Mouse (Mus musculus) CD4-positive, CD25-positive, alpha-beta regulatory T cell, adult 4 months (primary cell): ENCODE data around the gene Mrpl30. TPM values are rescaled to one million over a fixed set of nuclear protein-coding genes. Genes with fewer than 3 reads are reported as not detected.

ENCODE experiments used
- ATAC-seq: one replicate; pipeline ENCODE4 v1.8.0; 2017
- polyA plus RNA-seq, 2 experiments: library from polyadenylated mRNA; unstranded; fragments of 100-300 nt; shearing (Covaris generic); gene quantifications; one replicate each; pipeline ENCODE4 v1.2.1; 2017

Mrpl30 gene
- polyA plus RNA-seq, 2 experiments from 2014 or later = 237 to 238 TPM

DNA sequence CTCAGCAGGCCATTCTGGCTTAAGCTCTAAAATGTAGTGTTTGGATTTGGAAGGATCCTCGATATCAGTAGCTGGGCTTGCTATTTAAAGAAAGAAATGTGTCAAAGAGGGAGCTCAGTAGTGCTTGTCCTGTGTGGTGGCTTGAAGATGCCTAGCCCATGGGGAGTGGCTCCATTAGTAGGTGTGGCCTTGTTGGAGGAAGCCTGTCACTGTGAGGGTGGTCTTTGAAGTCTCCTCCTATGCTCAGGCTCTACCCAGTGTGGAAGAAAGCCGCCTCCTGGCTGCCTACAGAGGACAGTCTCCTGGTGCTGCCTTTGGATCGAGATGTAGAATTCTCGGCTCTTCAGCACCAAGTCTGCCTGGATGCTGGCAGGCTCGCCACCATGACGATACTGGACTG, 10.0 kb downstream of the Mrpl30 start:
- no peak for ATAC-seq

GRCm38 (mm10) chr1:37903178-37903577, 12.9 kb downstream of the Mrpl30 start:
- ATAC-seq = no peak

DNA sequence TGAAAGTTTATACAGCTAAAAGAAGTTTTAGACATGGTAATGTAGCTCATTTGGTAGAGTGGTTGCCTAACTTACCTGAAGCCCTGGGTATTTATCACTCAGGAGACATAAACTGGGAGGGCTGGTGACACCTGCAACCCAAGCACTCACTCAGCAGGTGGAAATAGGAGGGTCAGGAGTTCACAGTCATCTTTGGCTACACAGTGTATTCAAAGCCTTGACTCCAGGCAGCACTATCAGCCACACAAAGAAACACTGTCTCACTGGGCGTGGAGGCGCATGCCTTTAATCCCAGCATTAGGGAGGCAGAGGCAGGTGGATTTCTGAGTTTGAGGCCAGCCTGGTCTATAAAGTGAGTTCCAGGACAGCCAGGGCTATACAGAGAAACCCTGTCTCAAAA, 22.5 kb downstream of the Mrpl30 start:
- no peak for ATAC-seq

- ATAC-seq = no peak
Measured at GRCm38 (mm10) chr1:37916393-37916792, 26.1 kb downstream of the Mrpl30 start, which contains the start of gene Lyg2. Gene Lyg2, minus strand, starts transcription at chr1:37916493.

DNA sequence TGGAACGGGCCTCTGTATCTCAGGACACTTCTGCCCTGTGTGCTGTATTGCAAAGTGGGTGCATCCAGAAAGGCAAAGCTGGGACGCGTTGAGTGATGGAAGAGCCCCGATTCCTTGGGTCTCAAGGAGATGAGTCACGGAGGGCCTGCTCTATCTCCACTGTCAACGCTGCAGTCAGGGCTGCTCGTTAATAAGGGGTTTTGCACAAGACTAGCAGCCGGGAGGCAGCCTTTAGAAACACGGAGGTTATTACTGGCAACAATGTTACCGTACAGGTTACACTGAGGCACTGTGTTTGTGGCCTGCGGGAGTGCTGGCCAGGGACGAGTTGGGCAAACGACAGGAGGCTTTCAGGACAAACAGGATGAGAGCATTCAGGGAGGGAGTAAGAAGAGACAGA, 27.4 kb downstream of the Mrpl30 start:
- ATAC-seq = no peak

GRCm38 (mm10) chr1:37918096-37918495, 27.8 kb downstream of the Mrpl30 start:
- no peak for ATAC-seq

DNA sequence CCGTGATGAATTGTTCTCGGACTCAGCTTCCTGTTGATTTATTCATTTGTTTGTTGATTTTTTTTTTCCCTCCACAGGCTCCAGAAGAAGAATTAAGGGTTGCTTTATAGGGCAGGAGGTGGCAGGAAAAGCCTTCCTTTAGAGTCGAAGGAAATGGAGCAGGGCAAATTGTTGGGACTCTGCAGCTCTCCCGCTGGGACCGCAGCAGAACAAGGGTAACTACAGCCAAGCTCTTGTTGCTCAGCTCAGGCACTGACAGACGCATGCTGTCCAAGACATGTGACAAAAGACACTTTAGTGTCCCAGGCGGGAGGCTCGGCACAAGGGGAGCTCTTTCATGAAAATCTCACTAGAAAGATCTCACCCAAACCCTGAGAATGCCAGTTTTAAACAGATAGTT, 32.3 kb downstream of the Mrpl30 start:
- no peak for ATAC-seq

DNA sequence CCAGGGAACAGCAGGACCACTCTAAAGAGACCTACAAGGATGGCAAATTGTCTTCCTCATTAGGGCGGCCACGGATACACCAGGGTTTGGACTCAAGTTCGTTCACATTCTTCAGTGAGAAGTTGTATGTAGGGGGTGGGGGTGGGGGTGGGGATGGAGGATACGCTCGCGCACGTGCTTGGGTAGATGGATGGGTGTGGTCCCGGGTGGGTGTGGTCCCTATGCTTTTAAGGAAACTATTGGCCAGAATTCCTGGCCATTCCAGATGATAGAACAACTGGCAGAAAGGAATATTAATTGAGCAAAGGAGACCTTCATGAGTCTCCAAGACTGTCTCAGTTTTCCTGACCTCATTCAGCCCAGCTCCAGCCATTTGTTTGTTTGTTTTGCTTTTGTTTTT, 35.7 kb downstream of the Mrpl30 start:
- ATAC-seq = no peak

- no peak for ATAC-seq
Measured at GRCm38 (mm10) chr1:37931806-37932205, 41.5 kb downstream of the Mrpl30 start.

Other genes starting within 250 kb of the Mrpl30 start
- under 1 TPM; 0.42 to 0.79 TPM for gene 2010300C02Rik, start 170.4 kb upstream of the Mrpl30 start, polyA plus RNA-seq
- gene Tsga10, start 24.0 kb upstream of the Mrpl30 start, polyA plus RNA-seq = 1 to 10 TPM; 2.1 TPM
- gene Lipt1, start 18.7 kb upstream of the Mrpl30 start, polyA plus RNA-seq = 1 to 10 TPM; 9.1 to 9.8 TPM
- gene Mitd1, start 66 bp upstream of the Mrpl30 start, polyA plus RNA-seq = 100 to 1,000 TPM; 113 to 123 TPM
- gene Lyg2, start 26.0 kb downstream of the Mrpl30 start, polyA plus RNA-seq = not detected
- not detected for gene Lyg1, start 67.3 kb downstream of the Mrpl30 start, polyA plus RNA-seq
- gene Txndc9, start 107.4 kb downstream of the Mrpl30 start, polyA plus RNA-seq = 100 to 1,000 TPM; 143 to 173 TPM
- 10 to 100 TPM; 30.5 to 32.9 TPM for gene Eif5b, start 107.5 kb downstream of the Mrpl30 start, polyA plus RNA-seq
- 10 to 100 TPM; 14.1 to 15.3 TPM for gene Rev1, start 239.3 kb downstream of the Mrpl30 start, polyA plus RNA-seq